Mouse (Mus musculus) ES-E14 (cell line): ENCODE measurements at regions not wholly inside any gene's neighbourhood (a gene's known extent, or its start where the extent isn't known, plus 50 kb on each side); places are given as distances from the start of the nearest gene placed in this dataset.

ENCODE experiments used
- DNase-seq: peaks from one replicate; pipeline ENCODE4 v3.0.0-alpha.2; 2013; ENCODE audit warnings: low read depth, low spot score
- H3K27ac ChIP-seq: 2 replicates; pipeline ENCODE4 v1.5.1; 2012; ENCODE audit warnings: low read depth, mild to moderate bottlenecking, low read length, moderate library complexity, mixed read lengths; ENCODE audit not compliant: poor library complexity, insufficient read depth, severe bottlenecking
- H3K36me3 ChIP-seq: 2 replicates; pipeline ENCODE4 v1.6.1; 2012; ENCODE audit warnings: mild to moderate bottlenecking, low read length, moderate library complexity, mixed read lengths; ENCODE audit not compliant: control insufficient read depth, poor library complexity, insufficient read depth, severe bottlenecking
- H3K4me1 ChIP-seq, 2 experiments: fragments of 150-350 bp in 1 of 2; sonication (generic) in 1 of 2; 2 replicates each; pipeline ENCODE4 v1.6.1; 2012; ENCODE audit warnings: low read length in 2 of 2, mild to moderate bottlenecking in 1 of 2, mixed read lengths in 1 of 2; ENCODE audit not compliant: control insufficient read depth in 2 of 2, insufficient read depth in 2 of 2, poor library complexity in 1 of 2
- H3K4me3 ChIP-seq, 2 experiments: fragments of 150-350 bp in 1 of 2; sonication (generic) in 1 of 2; 2 replicates each; pipeline ENCODE4 v1.5.1; 2012; ENCODE audit warnings: low read length in 2 of 2, low read depth in 1 of 2, mild to moderate bottlenecking in 1 of 2, mixed read lengths in 1 of 2; ENCODE audit not compliant: insufficient read depth in 1 of 2, poor library complexity in 1 of 2, severe bottlenecking in 1 of 2
- H3K9ac ChIP-seq: 2 replicates; pipeline ENCODE4 v1.6.1; 2012; ENCODE audit warnings: low read depth, mild to moderate bottlenecking, low read length, mixed read lengths; ENCODE audit not compliant: poor library complexity, insufficient read depth, severe bottlenecking
- H3K9me3 ChIP-seq: fragments of 150-350 bp; sonication (generic); 2 replicates; pipeline ENCODE4 v1.6.1; 2012; ENCODE audit warnings: low read depth, mild to moderate bottlenecking, low read length; ENCODE audit not compliant: control insufficient read depth, insufficient read depth
- CHD2 ChIP-seq: IDR thresholded peaks from 2 replicates; pipeline ENCODE4 v1.6.1; 2014; ENCODE audit warnings: mild to moderate bottlenecking, low read depth, low read length, inconsistent platforms
- HCFC1 ChIP-seq: IDR thresholded peaks from 2 replicates; pipeline ENCODE4 v1.6.1; 2012; ENCODE audit warnings: low read length, inconsistent platforms, borderline replicate concordance; ENCODE audit not compliant: insufficient read depth
- MAFK ChIP-seq: IDR thresholded peaks from 2 replicates; pipeline ENCODE4 v1.6.1; 2014; ENCODE audit warnings: mild to moderate bottlenecking, low read depth, low read length, inconsistent platforms; ENCODE audit not compliant: insufficient read depth
- ZC3H11A ChIP-seq: IDR thresholded peaks from 2 replicates; pipeline ENCODE4 v1.6.1; 2012; ENCODE audit warnings: low read depth, mild to moderate bottlenecking, inconsistent platforms, low read length, borderline replicate concordance
- ZNF384 ChIP-seq: IDR thresholded peaks from 2 replicates; pipeline ENCODE4 v1.6.1; 2012; ENCODE audit warnings: low read depth, low read length, inconsistent platforms
- in situ Hi-C, 2 experiments: fragments of 600-800 bp; cut with MboI; formaldehyde crosslinking; loops; one replicate each; pipeline ENCODE4 v1.15.1; 2025; ENCODE audit warnings: low sequenced_read_pairs in 2 of 2, inconsistent platforms in 1 of 2; ENCODE audit not compliant: unreplicated experiment in 2 of 2

- no peaks in the 10 kb centered on the region for H3K36me3 ChIP-seq
- H3K9me3 ChIP-seq = no peaks in the 10 kb centered on the region
- H3K9ac ChIP-seq = no peak overlapping the region
- TF ChIP-seq ZC3H11A (no peak), HCFC1 (no peak), CHD2 (no peak), MAFK (no peak), ZNF384 (no peak)
- in situ Hi-C loops = no loop called here
- peaks cover 10 to 17% of the 10 kb centered on the region in 2 experiments; a peak in 3 of 4 replicates for H3K4me1 ChIP-seq
- no peak overlapping the region for H3K27ac ChIP-seq
- H3K4me3 ChIP-seq = no peak overlapping the region
- DNase-seq = peak; percentile 60
Measured at GRCm38 (mm10) chr2:171985813-171986572, 57.3 kb downstream of the Cbln4 start.

- H3K36me3 ChIP-seq = no peaks in the 10 kb centered on the region
- TF ChIP-seq MAFK = no peak
- in situ Hi-C loops = no loop called here
- H3K4me1 ChIP-seq = peaks cover 4 to 7% of the 10 kb centered on the region in 2 experiments; a peak in 3 of 4 replicates
- no peaks in the 10 kb centered on the region for H3K9me3 ChIP-seq
- H3K9ac ChIP-seq = 0 out of 2 replicates have a peak overlapping the region, but pooled peaks have one; percentile 22
- H3K4me3 ChIP-seq = 0 out of 4 replicates have a peak overlapping the region, but pooled peaks of 1 of the 2 experiments have one; percentile 16
- peak; percentile 62 for DNase-seq
- H3K27ac ChIP-seq = no peak overlapping the region
Measured at GRCm38 (mm10) chr2:171969311-171969905, 73.9 kb downstream of the Cbln4 start.

DNA sequence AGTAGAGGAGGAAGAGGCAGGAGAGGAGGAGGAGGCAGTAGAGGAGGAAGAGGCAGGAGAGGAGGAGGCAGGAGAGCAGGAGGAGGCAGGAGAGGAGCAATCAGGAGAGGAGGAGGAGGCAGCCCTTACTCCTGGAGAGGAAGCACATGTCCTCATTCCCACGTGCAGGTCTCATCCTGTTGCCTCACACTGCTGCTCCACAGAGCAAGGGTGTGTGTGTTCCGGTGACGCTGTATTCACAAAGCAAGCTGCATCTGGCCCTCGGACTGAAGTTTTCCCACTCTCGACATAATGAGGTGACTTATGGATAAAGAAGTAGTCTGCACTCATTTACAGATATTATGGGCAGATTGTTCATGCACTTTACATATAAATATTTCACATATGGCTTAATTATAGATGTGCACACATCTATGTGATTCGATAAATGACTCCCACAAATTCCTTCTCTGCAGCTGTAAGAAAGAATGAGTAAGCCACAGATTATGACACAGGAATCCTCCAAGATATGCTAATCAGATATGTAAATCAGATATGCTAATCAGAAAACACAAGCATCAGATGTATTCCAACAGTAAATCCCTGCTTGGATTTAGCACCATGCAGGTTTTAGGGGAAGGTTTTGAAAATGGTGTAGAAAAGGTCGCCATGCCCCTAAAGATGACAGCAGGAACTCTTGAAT is 96.6 kb downstream of the Cbln4 start:
- in situ Hi-C loops = no loop called here
- Histone ChIP-seq H3K36me3 (no peaks in the 10 kb centered on the region), H3K4me1 (peaks cover 0 to 3% of the 10 kb centered on the region in 2 experiments; a peak in 1 of 4 replicates), H3K27ac (no peak overlapping the region), H3K9ac (no peak overlapping the region), H3K9me3 (no peaks in the 10 kb centered on the region), H3K4me3 (no peak overlapping the region)
- TF ChIP-seq ZNF384 (no peak), MAFK (no peak), HCFC1 (no peak)
- no peak for DNase-seq

DNA sequence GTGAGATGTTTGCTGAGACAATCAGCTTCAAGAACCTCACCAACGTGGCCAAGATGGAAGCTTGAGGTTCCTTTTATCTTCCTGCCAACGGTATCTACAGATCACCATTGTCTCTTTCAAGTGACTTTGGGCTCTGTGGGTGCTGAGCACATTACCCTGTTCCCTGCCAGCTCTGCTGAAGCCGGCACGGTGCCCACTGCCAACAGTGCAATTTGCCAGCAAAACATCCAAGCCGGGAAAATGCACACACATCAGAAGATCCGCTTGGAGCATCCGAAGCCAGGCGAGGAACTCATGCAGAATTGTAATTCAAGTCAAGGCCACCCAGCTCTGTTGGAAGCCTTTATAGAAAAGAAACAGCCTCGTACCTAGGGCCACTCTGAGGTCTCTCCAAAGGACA is 100.6 kb downstream of the Cbln4 start:
- DNase-seq = no peak
- H3K9ac ChIP-seq = no peak overlapping the region
- in situ Hi-C loops = no loop called here
- TF ChIP-seq MAFK (no peak), ZC3H11A (no peak), ZNF384 (no peak), HCFC1 (no peak), CHD2 (no peak)
- H3K36me3 ChIP-seq = no peaks in the 10 kb centered on the region
- no peak overlapping the region for H3K4me3 ChIP-seq
- no peak overlapping the region for H3K27ac ChIP-seq
- peaks cover 0 to 3% of the 10 kb centered on the region in 2 experiments; a peak in 1 of 4 replicates for H3K4me1 ChIP-seq
- no peaks in the 10 kb centered on the region for H3K9me3 ChIP-seq
